Mouse (Mus musculus): ENCODE results near the gene Acsf2. TPM values are rescaled to one million over a fixed set of nuclear protein-coding genes. Genes with fewer than 3 reads are reported as not detected.

The Acsf2 gene
- total RNA-seq (2023): 0.82 and 1.9 TPM in 2 replicates

DNA sequence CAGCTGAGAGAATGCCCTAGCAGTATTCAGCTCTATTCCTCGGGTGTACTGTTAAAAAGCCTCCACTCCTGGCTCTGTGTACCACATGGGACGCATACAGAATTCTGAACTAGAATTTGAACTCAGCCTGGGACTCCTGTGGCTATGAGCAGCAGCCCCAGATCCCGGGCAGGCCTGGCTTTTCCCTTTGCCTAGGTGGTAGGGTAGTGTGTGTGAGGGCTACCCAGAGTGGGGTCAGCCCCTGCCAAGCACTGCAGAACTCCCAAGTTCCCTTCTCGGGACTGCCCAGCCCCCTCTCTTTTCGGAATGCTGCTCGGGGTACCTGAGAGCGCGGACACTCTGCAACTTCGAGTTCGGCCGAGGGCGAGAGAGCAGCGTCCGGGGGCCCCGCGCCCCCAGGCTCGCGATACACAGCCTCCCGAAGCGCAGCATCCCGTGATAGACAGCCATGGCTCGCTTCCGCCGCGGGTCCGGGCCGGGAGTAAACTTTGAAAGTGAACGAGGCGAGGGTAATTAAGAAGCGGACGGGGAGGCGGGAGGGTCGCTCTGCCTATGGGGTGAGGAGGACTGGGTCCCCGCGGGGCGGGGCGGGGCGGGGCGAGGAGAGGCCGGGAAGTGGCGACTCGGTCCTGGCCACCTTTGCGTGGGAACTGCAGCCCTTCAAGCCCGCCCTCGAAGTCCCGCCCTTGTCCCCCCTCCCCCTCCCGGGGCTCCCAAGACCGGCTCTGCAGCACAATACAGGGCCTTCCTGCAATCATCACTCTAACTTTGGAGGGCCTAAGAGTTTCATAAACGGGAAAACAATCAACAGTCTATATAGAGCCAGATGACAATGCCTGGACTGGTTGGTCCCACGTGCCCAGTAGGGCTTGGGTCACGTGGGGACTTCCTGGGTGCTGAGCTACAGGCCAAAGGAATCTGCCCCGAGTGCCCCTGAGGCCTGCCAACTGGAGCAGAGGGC lies at the start of gene Acsf2:
Gene Acsf2, minus strand, starts transcription at position 551 of the 961 bp plus-strand sequence.

DNA sequence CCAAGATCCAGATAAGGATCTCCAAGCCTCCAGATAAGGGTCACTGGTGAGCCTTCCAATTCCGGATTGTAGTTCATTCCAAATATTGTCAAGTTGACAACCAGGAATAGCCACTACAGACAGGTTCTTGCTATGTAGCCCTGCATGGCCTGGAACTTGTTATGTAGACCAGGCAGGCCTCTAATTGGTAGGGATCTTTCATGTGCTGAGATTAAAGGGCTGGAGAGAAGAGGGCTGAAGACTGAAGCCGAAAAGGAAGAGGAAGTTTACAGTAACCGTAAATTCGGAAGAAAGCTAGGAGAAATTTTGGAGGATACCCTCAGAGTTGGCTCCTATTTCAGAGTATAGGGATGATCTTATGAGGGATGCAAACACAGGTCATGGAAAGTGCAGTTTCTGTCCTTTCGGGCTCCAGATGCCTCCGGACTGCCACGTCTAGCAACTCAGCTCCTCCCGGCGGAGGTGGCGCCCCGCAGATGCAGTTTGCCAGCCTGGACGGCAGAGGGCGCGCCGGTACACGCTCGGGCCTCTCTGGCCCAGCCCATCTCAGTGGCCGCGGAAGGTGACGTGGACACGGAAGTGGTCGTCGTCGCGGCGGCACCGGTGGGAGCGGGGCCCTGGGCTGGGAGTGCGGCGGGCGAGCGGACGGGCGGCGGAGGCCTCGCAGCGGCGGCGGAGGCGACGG lies 27.7 kb upstream of the Acsf2 start, which contains the start of gene Lrrc59:
Gene Lrrc59, plus strand, starts transcription at position 569 of the 685 bp plus-strand sequence.

DNA sequence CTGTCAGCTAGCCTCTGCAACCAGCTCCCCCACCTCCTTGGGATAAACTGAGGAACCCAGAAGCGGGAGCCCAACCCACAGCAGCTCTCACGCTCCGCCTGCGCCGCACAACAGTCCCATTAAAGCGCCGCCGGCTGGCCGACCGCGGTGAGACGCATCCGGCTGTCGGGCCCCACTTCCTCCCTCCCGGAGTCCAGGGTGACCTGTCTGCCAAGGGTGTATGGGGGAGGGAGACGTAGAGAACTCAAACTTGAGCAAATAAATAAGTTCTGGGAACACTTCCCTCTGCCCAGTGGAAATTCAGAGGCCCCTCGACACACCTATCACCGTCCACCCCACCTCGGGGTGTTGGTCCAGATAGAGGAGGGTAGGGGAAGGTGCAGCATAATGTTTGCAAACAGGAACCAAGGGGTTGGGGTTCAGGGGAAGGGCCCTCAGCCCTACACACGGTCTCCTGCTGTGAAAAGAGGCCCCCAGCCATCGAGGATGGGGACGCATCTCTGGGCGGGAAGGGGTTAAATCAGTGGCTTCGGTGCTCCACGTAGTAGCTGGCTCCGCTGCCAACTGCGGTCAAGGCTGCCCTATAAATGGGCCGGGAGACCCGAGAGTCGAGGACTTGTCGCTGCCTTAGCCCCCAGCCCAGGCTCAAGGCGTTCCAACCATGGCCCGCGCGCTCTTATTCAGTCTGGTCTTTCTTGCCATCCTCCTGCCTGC lies 37.1 kb downstream of the Acsf2 start, which contains the start of gene Chad:
Gene Chad, plus strand, starts transcription at position 611 of the 714 bp plus-strand sequence.

DNA sequence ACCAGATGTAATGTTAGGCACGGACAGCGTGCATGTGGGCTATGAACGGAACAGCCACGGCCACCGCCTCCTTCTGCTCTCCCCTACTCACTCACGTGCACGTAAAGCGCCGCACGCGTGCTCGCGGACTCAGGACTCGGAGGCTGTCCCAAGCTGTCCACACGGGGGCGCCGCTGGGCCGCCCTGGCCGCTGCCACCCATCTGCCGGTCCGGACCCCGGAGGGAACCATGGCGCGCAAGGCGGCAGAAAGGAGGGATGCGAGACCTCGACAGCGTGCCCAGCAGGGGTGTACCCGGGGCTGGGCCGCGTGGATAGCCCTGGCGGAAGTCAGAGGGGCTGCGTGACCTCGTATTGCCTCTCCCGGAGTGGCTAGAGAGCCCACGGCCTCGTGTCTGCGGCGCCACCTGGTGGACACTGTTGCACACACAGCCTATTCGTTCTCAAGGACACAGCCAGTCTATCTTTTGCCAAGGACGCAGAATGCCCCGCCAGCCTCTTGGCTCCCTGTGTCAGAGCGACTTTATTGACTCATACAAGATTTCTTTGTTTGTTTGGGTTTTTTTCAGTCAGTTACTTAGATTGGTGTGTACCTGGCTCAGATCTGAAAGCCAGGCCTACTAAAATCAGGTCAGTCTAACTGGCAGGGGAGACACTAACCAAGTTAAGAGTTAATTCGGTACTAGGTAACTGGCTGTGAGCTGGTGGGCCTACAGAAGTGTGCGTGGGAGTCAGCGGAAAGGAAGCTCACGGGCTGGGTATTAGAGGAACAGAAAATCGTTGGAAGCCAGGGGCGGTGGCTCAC lies 52.6 kb downstream of the Acsf2 start, which contains the start of gene Rsad1:
Gene Rsad1, minus strand, starts transcription at position 368 of the 803 bp plus-strand sequence.

DNA sequence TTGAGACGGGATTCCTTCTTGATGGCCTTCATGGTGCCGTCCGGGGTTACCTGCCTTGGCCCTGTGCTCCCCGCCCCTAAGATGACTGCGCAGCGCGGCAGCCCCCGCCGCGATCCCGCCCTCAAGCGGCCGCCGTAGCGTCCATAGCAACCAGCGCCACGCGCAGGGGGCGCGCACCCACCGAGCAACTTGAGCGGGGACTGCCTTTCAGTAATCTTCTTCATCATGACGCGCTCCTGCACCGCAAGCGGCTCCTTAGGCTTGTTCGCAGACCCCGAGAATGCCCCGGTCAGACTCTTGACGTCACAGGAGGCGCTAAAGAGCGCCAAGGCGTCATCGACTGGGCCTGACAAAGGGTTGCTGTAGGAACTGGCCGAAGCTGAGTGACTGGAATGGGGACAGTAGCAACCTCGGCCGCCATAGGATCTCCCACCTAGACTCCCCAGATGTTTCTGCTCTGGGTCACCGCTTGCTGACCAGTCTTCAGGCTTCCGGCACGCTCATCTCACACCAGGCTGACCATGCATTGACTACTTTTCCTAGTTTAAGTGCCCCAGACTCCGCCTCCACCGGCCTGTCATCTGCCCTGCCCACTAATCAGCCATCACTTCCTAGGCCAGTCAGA lies 80.3 kb downstream of the Acsf2 start, which contains the start of gene Mycbpap:
Gene Mycbpap, minus strand, starts transcription at position 524 of the 625 bp plus-strand sequence.

Other genes starting within 250 kb of the Acsf2 start
- gene Abcc3, start 208.9 kb downstream of the Acsf2 start, total RNA-seq (2023): 1.1 and 3.8 TPM in 2 replicates
- gene Cacna1g, start 127.7 kb downstream of the Acsf2 start, total RNA-seq (2023): 0.13 and 1.7 TPM in 2 replicates
- not detected in 2 replicates for gene Spata20, start 115.7 kb downstream of the Acsf2 start, total RNA-seq (2023)
- not detected in 2 replicates for gene Epn3, start 101.9 kb downstream of the Acsf2 start, total RNA-seq (2023)
- gene Mycbpap, start 80.1 kb downstream of the Acsf2 start, total RNA-seq (2023): 0.20 and 0.22 TPM in 2 replicates
- 0.27 and 0.79 TPM in 2 replicates for gene Rsad1, start 52.6 kb downstream of the Acsf2 start, total RNA-seq (2023)
- gene Chad, start 36.8 kb downstream of the Acsf2 start, total RNA-seq (2023): not detected in 2 replicates
- gene Lrrc59, start 27.9 kb upstream of the Acsf2 start, total RNA-seq (2023): 77.0 and 89.7 TPM in 2 replicates
- 14.7 and 15.0 TPM in 2 replicates for gene Mrpl27, start 51.9 kb upstream of the Acsf2 start, total RNA-seq (2023)
- gene Eme1, start 52.1 kb upstream of the Acsf2 start, total RNA-seq (2023): 5.3 and 8.6 TPM in 2 replicates
- 3.3 and 4.3 TPM in 2 replicates for gene Xylt2, start 75.6 kb upstream of the Acsf2 start, total RNA-seq (2023)
- gene Gm11541, start 102.6 kb upstream of the Acsf2 start, total RNA-seq (2023): not detected in 2 replicates
- gene Cdc34b, start 139.9 kb upstream of the Acsf2 start, total RNA-seq (2023): not detected in 2 replicates
- not detected in 2 replicates for gene Tmem92, start 180.8 kb upstream of the Acsf2 start, total RNA-seq (2023)

All from neutrophil, adult 65 days (primary cell).